Mouse (Mus musculus) ES-E14 (cell line): ENCODE results near the gene Kiss1. TPM values are rescaled to one million over a fixed set of nuclear protein-coding genes. Genes with fewer than 3 reads are reported as not detected.

ENCODE experiments used
- DNase-seq: peaks from one replicate; pipeline ENCODE4 v3.0.0-alpha.2; 2013; ENCODE audit warnings: low read depth, low spot score
- H3K27ac ChIP-seq: 2 replicates; pipeline ENCODE4 v1.5.1; 2012; ENCODE audit warnings: low read depth, mild to moderate bottlenecking, low read length, moderate library complexity, mixed read lengths; ENCODE audit not compliant: poor library complexity, insufficient read depth, severe bottlenecking
- H3K36me3 ChIP-seq: 2 replicates; pipeline ENCODE4 v1.6.1; 2012; ENCODE audit warnings: mild to moderate bottlenecking, low read length, moderate library complexity, mixed read lengths; ENCODE audit not compliant: control insufficient read depth, poor library complexity, insufficient read depth, severe bottlenecking
- H3K4me1 ChIP-seq, 2 experiments: fragments of 150-350 bp in 1 of 2; sonication (generic) in 1 of 2; 2 replicates each; pipeline ENCODE4 v1.6.1; 2012; ENCODE audit warnings: low read length in 2 of 2, mild to moderate bottlenecking in 1 of 2, mixed read lengths in 1 of 2; ENCODE audit not compliant: control insufficient read depth in 2 of 2, insufficient read depth in 2 of 2, poor library complexity in 1 of 2
- H3K4me3 ChIP-seq, 2 experiments: fragments of 150-350 bp in 1 of 2; sonication (generic) in 1 of 2; 2 replicates each; pipeline ENCODE4 v1.5.1; 2012; ENCODE audit warnings: low read length in 2 of 2, low read depth in 1 of 2, mild to moderate bottlenecking in 1 of 2, mixed read lengths in 1 of 2; ENCODE audit not compliant: insufficient read depth in 1 of 2, poor library complexity in 1 of 2, severe bottlenecking in 1 of 2
- H3K9ac ChIP-seq: 2 replicates; pipeline ENCODE4 v1.6.1; 2012; ENCODE audit warnings: low read depth, mild to moderate bottlenecking, low read length, mixed read lengths; ENCODE audit not compliant: poor library complexity, insufficient read depth, severe bottlenecking
- H3K9me3 ChIP-seq: fragments of 150-350 bp; sonication (generic); 2 replicates; pipeline ENCODE4 v1.6.1; 2012; ENCODE audit warnings: low read depth, mild to moderate bottlenecking, low read length; ENCODE audit not compliant: control insufficient read depth, insufficient read depth
- CHD2 ChIP-seq: IDR thresholded peaks from 2 replicates; pipeline ENCODE4 v1.6.1; 2014; ENCODE audit warnings: mild to moderate bottlenecking, low read depth, low read length, inconsistent platforms
- HCFC1 ChIP-seq: IDR thresholded peaks from 2 replicates; pipeline ENCODE4 v1.6.1; 2012; ENCODE audit warnings: low read length, inconsistent platforms, borderline replicate concordance; ENCODE audit not compliant: insufficient read depth
- MAFK ChIP-seq: IDR thresholded peaks from 2 replicates; pipeline ENCODE4 v1.6.1; 2014; ENCODE audit warnings: mild to moderate bottlenecking, low read depth, low read length, inconsistent platforms; ENCODE audit not compliant: insufficient read depth
- ZC3H11A ChIP-seq: IDR thresholded peaks from 2 replicates; pipeline ENCODE4 v1.6.1; 2012; ENCODE audit warnings: low read depth, mild to moderate bottlenecking, inconsistent platforms, low read length, borderline replicate concordance
- ZNF384 ChIP-seq: IDR thresholded peaks from 2 replicates; pipeline ENCODE4 v1.6.1; 2012; ENCODE audit warnings: low read depth, low read length, inconsistent platforms
- in situ Hi-C, 2 experiments: fragments of 600-800 bp; cut with MboI; formaldehyde crosslinking; loops; one replicate each; pipeline ENCODE4 v1.15.1; 2025; ENCODE audit warnings: low sequenced_read_pairs in 2 of 2, inconsistent platforms in 1 of 2; ENCODE audit not compliant: unreplicated experiment in 2 of 2
- total RNA-seq: library from RNA; depleted of rRNA; stranded (reverse); fragments of 300-350 nt; gene quantifications from 2 replicates; pipeline ENCODE4 v1.2.3, GENCODE M21; 2012

The Kiss1 gene
- total RNA-seq, 1 experiment: not detected

DNA sequence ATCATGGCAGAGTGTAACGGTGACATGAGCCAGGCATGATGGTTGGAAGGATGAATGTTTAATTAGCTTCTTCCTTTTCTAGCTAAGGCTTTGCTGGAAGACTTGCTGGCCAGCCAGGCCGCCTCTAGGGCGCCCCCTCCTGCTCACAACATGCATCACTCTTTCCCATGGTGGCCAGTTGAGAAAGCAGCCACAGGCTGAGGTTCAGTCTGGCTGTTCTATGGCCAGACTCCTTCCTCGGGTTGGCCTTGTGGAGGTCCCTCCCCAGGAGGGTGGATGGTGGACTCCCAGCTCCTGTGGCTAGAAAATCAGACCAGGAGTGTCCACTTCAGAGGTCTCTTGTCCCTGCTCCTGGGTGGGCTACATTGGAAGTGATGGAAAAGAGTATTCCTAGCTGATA, 14.8 kb upstream of the Kiss1 start:
- Histone ChIP-seq H3K9me3 (no peaks in the 10 kb centered on the region), H3K4me1 (peaks cover 0 to 11% of the 10 kb centered on the region in 2 experiments; a peak in 2 of 4 replicates), H3K4me3 (no peak overlapping the region), H3K27ac (no peak overlapping the region), H3K36me3 (no peaks in the 10 kb centered on the region), H3K9ac (no peak overlapping the region)
- in situ Hi-C loops: no loop called here
- peak; percentile 73 for DNase-seq
- TF ChIP-seq ZC3H11A (no peak), ZNF384 (no peak), CHD2 (no peak), HCFC1 (no peak), MAFK (no peak)

DNA sequence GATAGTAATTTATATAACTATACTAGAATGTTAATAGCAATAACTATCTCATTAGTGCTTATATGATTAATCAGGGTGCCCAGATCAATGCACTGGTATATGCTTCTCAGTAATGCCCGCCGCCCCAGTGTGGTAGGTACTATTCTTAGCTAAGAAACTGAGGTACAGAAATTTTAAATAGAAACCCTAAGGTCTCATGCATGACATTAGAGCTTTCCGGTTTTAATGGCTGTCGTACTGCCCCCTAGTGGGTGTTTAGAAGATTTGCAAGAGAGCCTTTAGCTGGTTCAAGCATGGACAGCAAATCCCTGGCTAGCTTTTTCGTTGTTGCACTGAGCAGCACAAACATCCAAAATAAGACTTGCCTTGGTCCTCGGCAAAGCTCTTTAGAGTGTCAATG, 14.4 kb upstream of the Kiss1 start:
- peak; percentile 65 for DNase-seq

DNA sequence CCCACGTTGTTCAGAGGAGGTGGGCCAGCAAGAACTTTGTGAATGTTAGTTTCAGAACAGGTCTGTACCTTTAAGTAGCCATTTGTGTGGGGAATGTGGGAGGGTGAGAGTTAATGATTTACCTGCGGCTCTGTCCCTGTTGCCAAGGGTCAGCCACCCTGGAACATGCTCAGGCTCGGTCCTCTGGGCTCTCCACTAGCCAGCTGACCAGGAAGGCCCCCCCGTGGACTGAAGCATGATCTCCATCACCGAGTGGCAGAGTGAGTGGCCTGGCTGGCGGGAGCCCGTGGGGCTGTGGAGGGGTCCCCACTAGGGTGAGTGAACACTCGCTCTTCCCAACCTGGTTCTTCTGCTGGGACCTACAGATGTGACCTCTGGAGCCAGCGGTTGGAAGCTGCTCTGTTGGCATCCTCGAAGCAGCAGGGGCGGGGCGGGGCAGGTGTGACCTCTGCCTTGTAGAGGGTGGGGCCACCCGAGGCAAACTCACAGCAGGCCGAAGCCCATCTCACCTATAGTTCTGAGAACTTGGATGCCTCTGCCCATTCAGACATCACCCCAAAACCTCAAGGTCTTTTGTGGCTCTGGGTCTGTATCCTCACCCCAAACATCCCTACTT, 11.9 kb upstream of the Kiss1 start, which contains the start of gene Golt1a:
TSS of gene Golt1a (plus strand) at position 149 of the 616 bp plus-strand sequence.
- H3K9me3 ChIP-seq: no peaks in the 10 kb centered on the region
- TF ChIP-seq CHD2 (no peak), ZC3H11A (no peak), MAFK (no peak), HCFC1 (no peak), ZNF384 (no peak)
- no peak within 1 kb of the TSS for H3K27ac ChIP-seq
- no peak within 1 kb of the TSS for H3K4me3 ChIP-seq
- in situ Hi-C loops: no loop called here
- no peak within 1 kb of the TSS for H3K9ac ChIP-seq
- H3K4me1 ChIP-seq: peaks cover 0 to 18% of the 10 kb centered on the region in 2 experiments; a peak in 2 of 4 replicates
- H3K36me3 ChIP-seq: no peaks in the 10 kb centered on the region
- no peak for DNase-seq

More for the DNA sequence above, 14.4 kb upstream of the Kiss1 start:
- Histone ChIP-seq H3K27ac (no peak overlapping the region), H3K9me3 (no peaks in the 10 kb centered on the region), H3K36me3 (no peaks in the 10 kb centered on the region), H3K4me3 (no peak overlapping the region), H3K9ac (no peak overlapping the region), H3K4me1 (peaks cover 0 to 14% of the 10 kb centered on the region in 2 experiments; a peak in 2 of 4 replicates)
- in situ Hi-C loops: no loop called here
- TF ChIP-seq ZC3H11A (peak; percentile 42; the same call in 1 of the 2 replicates), ZNF384 (no peak)

DNA sequence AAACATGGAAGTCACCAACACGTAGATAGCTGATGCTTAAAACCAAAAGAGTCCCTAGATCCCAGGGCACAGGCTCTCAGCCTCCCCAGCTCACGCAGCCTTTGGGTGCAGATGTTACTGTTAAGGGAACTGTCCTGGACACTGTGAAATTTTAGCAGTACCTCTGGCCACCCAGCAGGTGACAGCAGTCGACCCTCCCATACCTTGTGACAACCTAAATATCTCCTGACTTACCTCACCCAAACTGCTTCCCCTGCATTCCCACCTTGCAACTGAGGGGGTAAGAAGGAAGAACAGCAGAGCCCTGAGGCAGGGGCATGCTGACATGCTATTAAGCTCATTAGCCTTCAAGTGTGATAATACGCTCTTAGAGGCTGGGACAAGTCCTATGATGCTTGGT, 10.4 kb upstream of the Kiss1 start:
- Histone ChIP-seq H3K9ac (no peak overlapping the region), H3K36me3 (no peaks in the 10 kb centered on the region), H3K9me3 (no peaks in the 10 kb centered on the region), H3K27ac (no peak overlapping the region), H3K4me3 (no peak overlapping the region), H3K4me1 (peaks cover 0 to 18% of the 10 kb centered on the region in 2 experiments; a peak in 2 of 4 replicates)
- in situ Hi-C loops: no loop called here
- TF ChIP-seq ZNF384: no peak
- TF ChIP-seq ZC3H11A: no peak; the same call in 1 of the 2 replicates
- no peak for TF ChIP-seq MAFK
- TF ChIP-seq CHD2: no peak
- no peak for TF ChIP-seq HCFC1
- no peak for DNase-seq

DNA sequence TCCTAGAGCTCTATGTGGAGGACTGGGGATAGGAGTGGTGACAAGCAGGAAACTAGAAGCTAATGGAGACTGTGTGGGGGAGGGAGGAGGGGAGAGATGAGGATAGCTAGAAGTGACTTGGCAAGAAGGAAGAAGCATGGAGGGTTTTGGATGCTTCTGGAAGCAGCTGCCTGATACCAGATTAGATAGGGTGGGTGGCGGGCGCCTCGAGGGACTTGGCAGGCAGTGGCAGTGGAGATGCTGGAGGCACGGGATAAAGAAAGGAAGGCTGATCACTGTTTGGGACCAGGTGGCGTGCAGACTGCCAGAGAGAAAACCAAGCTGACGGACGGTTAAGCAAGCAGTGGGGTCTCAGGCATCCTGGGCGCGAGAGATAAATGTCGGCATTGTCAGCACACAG, 9.7 kb upstream of the Kiss1 start:
- DNase-seq: no peak
- H3K9me3 ChIP-seq: no peaks in the 10 kb centered on the region
- no peak for TF ChIP-seq CHD2
- TF ChIP-seq ZC3H11A: no peak
- TF ChIP-seq HCFC1: no peak
- no peak for TF ChIP-seq MAFK
- no peak for TF ChIP-seq ZNF384
- in situ Hi-C loops: no loop called here
- no peak overlapping the region for H3K27ac ChIP-seq
- no peak overlapping the region for H3K9ac ChIP-seq
- H3K4me3 ChIP-seq: 0 out of 4 replicates have a peak overlapping the region, but pooled peaks of 1 of the 2 experiments have one; percentile 1
- H3K4me1 ChIP-seq: peaks cover 0 to 18% of the 10 kb centered on the region in 2 experiments; a peak in 2 of 4 replicates
- H3K36me3 ChIP-seq: no peaks in the 10 kb centered on the region
